Mouse (Mus musculus) liver, embryonic 16.5 days (tissue): Measurements from ENCODE around the gene Klhl42. TPM values are rescaled to one million over a fixed set of nuclear protein-coding genes. Genes with fewer than 3 reads are reported as not detected.
A peak's percentile ranks its signal among the peaks of the same experiment; 100 is the strongest.

ENCODE experiments used
- ATAC-seq: fragments of 200-750 bp; cut with Nextera tagmentation; 2 replicates; pipeline ENCODE4 v1.8.0; 2017; ENCODE audit warnings: low read depth, mild to moderate bottlenecking, moderate number of reproducible peaks, moderate library complexity
- H3K27ac ChIP-seq: fragments of 300-500 bp; sonication (generic); 2 replicates; pipeline ENCODE4 v1.5.1; 2014; ENCODE audit warnings: mild to moderate bottlenecking, low read length
- H3K27me3 ChIP-seq: fragments of 300-500 bp; sonication (generic); 2 replicates; pipeline ENCODE4 v1.6.1; 2014; ENCODE audit warnings: low read depth, low read length, mixed read lengths; ENCODE audit not compliant: control insufficient read depth, insufficient read depth
- H3K36me3 ChIP-seq: fragments of 300-500 bp; sonication (generic); 2 replicates; pipeline ENCODE4 v1.6.1; 2014; ENCODE audit warnings: mild to moderate bottlenecking; ENCODE audit not compliant: control insufficient read depth, insufficient read depth
- H3K4me1 ChIP-seq: fragments of 300-500 bp; sonication (generic); 2 replicates; pipeline ENCODE4 v1.6.1; 2014; ENCODE audit warnings: low read depth, low read length, mixed read lengths; ENCODE audit not compliant: control insufficient read depth
- H3K4me2 ChIP-seq: fragments of 300-500 bp; sonication (generic); 2 replicates; pipeline ENCODE4 v1.6.1; 2014; ENCODE audit warnings: low read depth, low read length, mixed read lengths
- H3K4me3 ChIP-seq: fragments of 300-500 bp; sonication (generic); 2 replicates; pipeline ENCODE4 v1.5.1; 2014; ENCODE audit warnings: low read depth, mild to moderate bottlenecking, low read length
- H3K9ac ChIP-seq: fragments of 300-500 bp; sonication (generic); 2 replicates; pipeline ENCODE4 v1.6.1; 2014; ENCODE audit warnings: low read depth, low read length
- H3K9me3 ChIP-seq: fragments of 300-500 bp; sonication (generic); replicated peaks from 2 replicates; pipeline ENCODE4 v1.6.1; 2016; ENCODE audit warnings: low read length; ENCODE audit not compliant: control insufficient read depth
- WGBS: fragments of 180-500 bp; shearing (Covaris S2); extraction: QIAGEN DNeasy Blood & Tissue Kit; methylation state at CpG from one replicate; pipeline ENCODE4 v1.1.7; 2014; ENCODE audit not compliant: insufficient replicate concordance; 5-methylcytosine and 5-hydroxymethylcytosine counted together
- polyA plus RNA-seq: library from polyadenylated mRNA; unstranded; fragments of >200 nt; fragmentation: Nextera tagmentation; extraction: Ambion mirVana; gene quantifications from 2 replicates; pipeline ENCODE4 v1.2.1, GENCODE M21; 2015

Klhl42 gene
- polyA plus RNA-seq, 1 experiment from 2014 or later, result 1.8 TPM

DNA sequence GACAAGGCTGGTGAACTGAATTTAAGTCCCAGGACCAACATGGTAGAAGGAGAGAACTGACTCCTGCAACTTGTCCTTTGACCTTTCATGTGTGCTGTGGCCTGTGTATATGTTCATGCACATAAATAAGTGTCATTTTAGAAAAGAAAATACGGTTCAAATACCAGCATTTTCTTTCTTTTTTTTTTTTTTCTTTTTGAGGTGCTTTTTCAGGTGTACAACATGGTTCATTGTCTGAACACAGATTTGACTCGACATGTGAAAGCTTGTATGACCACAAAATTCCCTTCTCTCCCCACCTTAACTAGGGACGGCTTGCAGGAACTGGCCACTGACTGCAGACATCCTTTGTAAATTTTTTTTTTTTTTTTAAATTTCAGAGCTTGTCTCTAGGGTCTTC is 5.8 kb downstream of the Klhl42 start:
- Histone ChIP-seq H3K36me3 (no peaks in the 10 kb centered on the region), H3K9me3 (no peaks in the 10 kb centered on the region), H3K4me3 (no peak overlapping the region), H3K4me2 (no peak overlapping the region), H3K4me1 (peaks cover 6% of the 10 kb centered on the region), H3K27ac (no peak overlapping the region), H3K27me3 (no peaks in the 10 kb centered on the region), H3K9ac (no peak overlapping the region)
- 77% methylated on average over 3 of the region's 3 CpGs for WGBS
- ATAC-seq, result no peak

DNA sequence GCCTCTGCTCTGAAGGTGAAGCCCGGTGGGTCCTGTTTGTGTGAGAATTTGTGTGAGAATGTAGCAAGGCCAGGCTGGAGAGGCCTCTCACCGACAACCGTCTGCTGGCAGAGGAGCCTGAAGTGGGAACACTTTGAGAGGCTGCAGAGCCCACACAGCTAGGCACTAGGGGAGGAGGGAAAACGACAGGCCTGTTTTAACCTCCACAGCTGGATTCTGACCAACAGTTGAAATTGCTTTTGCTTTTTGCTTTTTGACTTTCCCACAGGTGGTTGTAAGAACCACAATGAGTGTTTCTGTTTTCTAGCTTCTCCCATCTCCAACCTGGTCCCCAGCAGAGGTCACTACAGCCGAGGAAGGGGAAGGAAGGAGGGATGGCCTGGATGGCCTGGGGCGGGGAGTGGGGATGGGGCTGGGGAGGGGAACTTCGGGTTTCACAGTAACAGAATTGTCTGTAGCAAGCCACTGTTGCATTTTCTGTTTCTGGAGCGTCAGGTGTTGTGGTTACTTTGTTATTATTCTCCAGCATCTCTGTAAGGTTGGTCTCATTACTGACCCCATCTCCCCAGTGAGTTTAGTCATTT is 6.3 kb downstream of the Klhl42 start:
- no peak overlapping the region for H3K27ac ChIP-seq
- H3K27me3 ChIP-seq, result no peaks in the 10 kb centered on the region
- H3K9me3 ChIP-seq, result no peaks in the 10 kb centered on the region
- no peak overlapping the region for H3K4me2 ChIP-seq
- no peaks in the 10 kb centered on the region for H3K36me3 ChIP-seq
- H3K4me1 ChIP-seq, result peaks cover 4% of the 10 kb centered on the region
- ATAC-seq, result no peak
- H3K9ac ChIP-seq, result no peak overlapping the region
- no peak overlapping the region for H3K4me3 ChIP-seq
- 47% methylated on average over 8 of the region's 8 CpGs for WGBS

DNA sequence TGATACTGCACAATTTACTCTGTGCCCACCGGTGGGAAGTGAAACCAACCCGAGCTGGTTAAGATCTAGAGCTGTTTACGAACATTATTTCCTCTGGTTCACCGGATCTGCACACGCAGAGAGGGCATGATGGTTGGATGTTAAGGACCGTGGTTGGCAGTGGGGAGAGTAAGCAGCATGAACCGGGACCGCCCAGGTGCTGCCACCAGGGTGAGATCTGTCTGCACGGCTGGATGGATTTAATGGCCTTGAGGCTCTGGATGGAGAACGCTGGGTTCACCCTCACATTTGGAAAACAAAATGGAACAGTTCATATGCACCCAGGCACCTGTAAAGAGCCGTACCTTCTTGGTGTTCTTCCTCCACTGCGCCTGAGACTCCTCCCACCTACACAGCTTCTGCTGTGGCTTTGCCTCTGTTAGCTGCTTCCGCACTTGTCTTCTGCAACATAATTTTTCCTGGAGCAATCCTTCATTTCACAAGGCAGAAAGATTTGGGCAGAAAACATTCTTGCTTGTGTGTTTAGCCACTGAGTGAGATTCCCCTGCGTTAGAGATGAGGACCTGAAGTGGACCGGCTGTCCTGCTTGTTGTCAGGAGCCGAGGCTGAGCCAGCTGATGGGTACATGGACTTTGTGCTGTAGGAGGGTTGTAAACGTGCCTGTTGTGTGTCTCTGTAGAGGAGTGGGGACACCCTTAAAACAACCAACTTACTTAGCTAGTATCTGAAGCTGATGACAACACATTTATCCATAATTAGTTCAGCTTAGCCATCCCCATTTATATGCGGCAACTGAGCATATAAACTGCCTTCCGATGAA is 8.5 kb downstream of the Klhl42 start:
- no peak overlapping the region for H3K4me2 ChIP-seq
- peak; percentile 50; the same call in 1 of the 2 replicates for ATAC-seq
- H3K9me3 ChIP-seq, result no peaks in the 10 kb centered on the region
- no peaks in the 10 kb centered on the region for H3K27me3 ChIP-seq
- H3K4me1 ChIP-seq, result no peaks in the 10 kb centered on the region; the same call in 1 of the 2 replicates
- H3K4me3 ChIP-seq, result no peak overlapping the region
- H3K9ac ChIP-seq, result no peak overlapping the region
- H3K36me3 ChIP-seq, result no peaks in the 10 kb centered on the region
- whole genome bisulfite sequencing, result 71% methylated on average over 19 of the region's 19 CpGs
- no peak overlapping the region for H3K27ac ChIP-seq

DNA sequence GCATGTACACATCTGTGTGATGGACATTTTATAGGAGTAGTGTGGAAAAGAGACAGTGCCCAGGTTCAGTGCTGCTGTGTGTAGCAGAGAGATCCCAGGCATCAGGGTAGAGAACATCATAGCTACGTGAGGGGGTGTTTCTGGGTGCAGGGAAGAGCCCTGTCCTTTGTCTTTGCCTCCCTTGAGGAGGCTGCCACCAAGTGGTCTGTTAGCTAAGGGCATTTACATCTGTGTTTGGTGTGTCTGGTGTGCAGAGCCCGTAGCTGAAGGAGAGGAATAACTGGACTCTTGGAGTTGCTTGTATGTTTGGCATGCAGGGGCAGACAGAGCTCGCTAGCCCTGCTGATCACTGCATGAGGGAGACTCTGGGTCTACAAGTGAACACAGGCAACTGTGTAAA is 11.1 kb downstream of the Klhl42 start:
- Histone ChIP-seq H3K9me3 (no peaks in the 10 kb centered on the region), H3K27ac (no peak overlapping the region), H3K27me3 (no peaks in the 10 kb centered on the region), H3K4me3 (no peak overlapping the region), H3K4me2 (no peak overlapping the region), H3K9ac (no peak overlapping the region), H3K36me3 (no peaks in the 10 kb centered on the region), H3K4me1 (no peaks in the 10 kb centered on the region)
- WGBS, result 70% methylated on average over 3 of the region's 3 CpGs
- no peak for ATAC-seq

DNA sequence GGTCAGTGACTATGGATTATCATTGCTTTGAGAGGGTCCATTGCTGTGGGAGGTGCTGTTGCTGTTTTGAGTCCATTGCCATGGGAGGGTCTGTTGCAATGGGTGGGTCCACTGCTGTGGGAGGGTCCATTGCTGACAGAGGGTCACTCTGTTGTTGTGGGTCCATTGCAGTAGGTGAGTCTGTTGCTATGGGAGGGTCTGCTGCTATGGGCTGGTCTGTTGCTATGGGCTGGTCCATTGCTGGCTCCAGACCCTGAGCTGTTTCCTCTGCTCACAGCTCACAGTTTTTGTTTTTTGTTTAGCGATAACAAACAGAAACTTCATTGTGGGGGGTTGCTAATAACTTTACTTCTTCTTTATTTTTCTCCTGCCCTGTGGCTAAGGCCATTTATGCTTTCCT is 14.3 kb downstream of the Klhl42 start:
- Histone ChIP-seq H3K9me3 (no peaks in the 10 kb centered on the region), H3K27ac (no peak overlapping the region), H3K27me3 (no peaks in the 10 kb centered on the region), H3K9ac (no peak overlapping the region), H3K36me3 (no peaks in the 10 kb centered on the region; the same call in 1 of the 2 replicates), H3K4me3 (no peak overlapping the region), H3K4me2 (no peak overlapping the region), H3K4me1 (no peaks in the 10 kb centered on the region)
- no peak for ATAC-seq
- WGBS, result 88% methylated on average over 1 of the region's 1 CpGs

DNA sequence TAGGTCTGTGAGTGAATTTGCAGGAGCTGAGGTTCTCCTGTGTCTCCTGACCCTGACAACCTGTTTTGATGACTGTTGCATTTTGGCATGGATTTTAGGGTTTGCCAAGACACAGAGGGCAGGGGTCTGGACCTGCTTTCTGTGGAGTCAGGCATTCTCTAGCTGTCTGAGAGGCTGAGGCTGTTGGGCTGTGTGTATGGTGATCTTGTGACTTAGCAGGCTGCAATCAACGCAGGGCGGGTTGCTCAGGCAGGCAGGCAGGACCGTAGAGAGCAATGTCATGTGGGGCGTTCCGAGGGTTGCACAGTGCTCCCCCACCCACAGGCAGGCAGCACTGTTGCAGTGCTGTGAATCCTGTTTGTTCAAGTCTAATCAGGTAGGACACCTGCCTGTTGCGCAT is 15.5 kb downstream of the Klhl42 start:
- Histone ChIP-seq H3K9me3 (no peaks in the 10 kb centered on the region), H3K4me3 (no peak overlapping the region), H3K27ac (no peak overlapping the region), H3K4me1 (no peaks in the 10 kb centered on the region), H3K27me3 (no peaks in the 10 kb centered on the region), H3K4me2 (no peak overlapping the region), H3K9ac (no peak overlapping the region), H3K36me3 (no peaks in the 10 kb centered on the region; the same call in 1 of the 2 replicates)
- 79% methylated on average over 6 of the region's 6 CpGs for WGBS
- 0 out of 2 replicates have a peak, but pooled peaks have one; percentile 19 for ATAC-seq

DNA sequence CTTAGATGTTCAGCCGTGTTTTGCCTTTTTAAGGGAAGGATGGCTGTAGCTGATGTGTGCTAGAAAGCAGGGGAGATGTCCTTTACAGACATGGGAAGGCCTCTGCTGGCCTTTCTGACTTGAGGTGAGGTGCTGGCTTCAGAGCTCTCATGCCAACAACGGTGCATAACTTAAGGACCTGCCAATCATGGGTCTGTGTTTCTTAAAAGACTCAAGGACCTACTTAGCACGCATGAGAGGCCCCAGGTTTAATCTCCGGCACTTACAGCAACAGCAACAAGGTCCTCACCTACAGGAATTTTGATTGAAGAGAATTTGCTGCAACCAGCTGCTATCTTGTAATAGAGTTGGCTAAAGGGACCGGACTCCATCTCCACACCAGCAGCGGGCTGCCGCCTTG is 18.1 kb downstream of the Klhl42 start:
- ATAC-seq, result no peak
- 71% methylated on average over 7 of the region's 7 CpGs for WGBS
- no peaks in the 10 kb centered on the region for H3K4me1 ChIP-seq
- no peak overlapping the region for H3K27ac ChIP-seq
- no peak overlapping the region for H3K4me3 ChIP-seq
- no peak overlapping the region for H3K4me2 ChIP-seq
- H3K9ac ChIP-seq, result no peak overlapping the region
- H3K36me3 ChIP-seq, result no peaks in the 10 kb centered on the region; the same call in 1 of the 2 replicates
- H3K9me3 ChIP-seq, result no peaks in the 10 kb centered on the region
- no peaks in the 10 kb centered on the region for H3K27me3 ChIP-seq

DNA sequence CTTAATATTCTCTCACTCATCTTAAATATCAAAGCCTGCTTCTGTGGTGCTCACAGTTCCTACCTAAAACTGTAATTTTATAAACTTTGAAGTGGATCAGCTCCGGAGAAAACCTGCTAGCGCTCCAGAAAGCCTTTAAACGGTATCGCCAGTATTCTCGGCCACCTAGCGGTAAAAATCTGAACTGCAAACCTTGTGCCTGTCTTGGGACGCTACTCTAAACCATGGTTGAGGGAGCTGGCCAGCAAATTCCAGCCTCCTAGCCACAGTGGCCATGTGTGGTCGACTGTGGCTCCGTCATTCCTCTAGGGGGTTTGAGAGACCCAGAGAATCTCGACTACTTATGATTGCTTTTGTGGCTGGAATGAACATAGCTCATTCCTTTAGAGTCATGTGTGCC is 25.4 kb downstream of the Klhl42 start:
- no peaks in the 10 kb centered on the region for H3K4me1 ChIP-seq
- H3K9ac ChIP-seq, result no peak overlapping the region
- H3K27ac ChIP-seq, result no peak overlapping the region
- no peaks in the 10 kb centered on the region for H3K27me3 ChIP-seq
- H3K4me2 ChIP-seq, result no peak overlapping the region
- no peaks in the 10 kb centered on the region for H3K9me3 ChIP-seq
- no peak overlapping the region for H3K4me3 ChIP-seq
- H3K36me3 ChIP-seq, result no peaks in the 10 kb centered on the region
- ATAC-seq, result no peak
- WGBS, result 10% methylated on average over 10 of the region's 10 CpGs

DNA sequence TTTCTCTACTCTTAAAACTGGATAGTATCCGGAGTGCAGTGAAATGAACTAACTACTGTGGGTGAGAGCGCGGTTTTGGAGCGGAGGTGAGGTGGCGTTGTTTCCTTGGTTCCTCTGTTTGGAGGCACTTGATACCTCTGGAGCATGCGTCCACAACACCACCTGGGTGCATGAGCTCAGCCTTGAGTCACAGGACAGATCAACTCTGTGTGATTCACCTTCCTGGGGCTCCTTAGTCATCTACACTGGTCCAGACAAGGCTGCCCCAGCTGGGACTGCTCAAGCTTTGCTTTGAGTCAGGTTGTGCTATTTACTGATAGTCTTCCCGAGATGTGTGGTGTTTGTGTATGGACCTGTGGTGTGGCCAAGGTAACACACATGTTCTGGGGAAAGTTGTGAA is 26.6 kb downstream of the Klhl42 start:
- Histone ChIP-seq H3K36me3 (no peaks in the 10 kb centered on the region), H3K9ac (no peak overlapping the region), H3K9me3 (no peaks in the 10 kb centered on the region), H3K27ac (no peak overlapping the region), H3K27me3 (no peaks in the 10 kb centered on the region), H3K4me2 (no peak overlapping the region), H3K4me1 (no peaks in the 10 kb centered on the region), H3K4me3 (no peak overlapping the region)
- 76% methylated on average over 7 of the region's 7 CpGs for WGBS
- ATAC-seq, result no peak
